Mouse (Mus musculus) hindbrain, embryonic 10.5 days (tissue): ENCODE data around the gene BC051142. TPM values are rescaled to one million over a fixed set of nuclear protein-coding genes. Genes with fewer than 3 reads are reported as not detected.
"Not testable (repeated sequence)": the region's sequence is repeated elsewhere in the genome, so short reads cannot be mapped to it uniquely, and the experiment has no call there.

ENCODE experiments used
- DNase-seq: peaks from one replicate; pipeline ENCODE4 v3.0.0-alpha.2; 2017; ENCODE audit warnings: low spot score
- H3K27ac ChIP-seq: fragments of 300-500 bp; sonication (generic); 2 replicates; pipeline ENCODE4 v1.5.1; 2016; ENCODE audit warnings: mild to moderate bottlenecking, moderate library complexity
- H3K27me3 ChIP-seq: fragments of 300-500 bp; sonication (generic); 2 replicates; pipeline ENCODE4 v1.6.1; 2016; ENCODE audit warnings: mild to moderate bottlenecking; ENCODE audit not compliant: poor library complexity, insufficient read depth, severe bottlenecking
- H3K36me3 ChIP-seq: fragments of 300-500 bp; sonication (generic); 2 replicates; pipeline ENCODE4 v1.6.1; 2016; ENCODE audit warnings: mild to moderate bottlenecking, moderate library complexity
- H3K4me1 ChIP-seq: fragments of 300-500 bp; sonication (generic); replicated peaks from 2 replicates; pipeline ENCODE4 v1.6.1; 2016; ENCODE audit warnings: mild to moderate bottlenecking
- H3K4me3 ChIP-seq: fragments of 300-500 bp; sonication (generic); 2 replicates; pipeline ENCODE4 v1.5.1; 2016; ENCODE audit warnings: mild to moderate bottlenecking, moderate library complexity
- H3K9me3 ChIP-seq: fragments of 300-500 bp; sonication (generic); 2 replicates; pipeline ENCODE4 v1.6.1; 2016; ENCODE audit warnings: mild to moderate bottlenecking, moderate library complexity
- WGBS: fragments of 180-500 bp; shearing (Covaris S2); methylation state at CpG from one replicate; pipeline ENCODE4 v1.1.7; 2016; 5-methylcytosine and 5-hydroxymethylcytosine counted together
- polyA plus RNA-seq: library from polyadenylated mRNA; unstranded; fragments of >200 nt; fragmentation: Nextera tagmentation; extraction: Ambion mirVana; gene quantifications from 2 replicates; pipeline ENCODE4 v1.2.1, GENCODE M21; 2016

The BC051142 gene
- polyA plus RNA-seq, 1 experiment from 2014 or later, result 2.0 TPM

- H3K9me3 ChIP-seq, result no peaks in the 10 kb centered on the region
- no peaks in the 10 kb centered on the region for H3K27me3 ChIP-seq
- DNase-seq, result no peak
- H3K36me3 ChIP-seq, result no peaks in the 10 kb centered on the region
- H3K27ac ChIP-seq, result no peak overlapping the region
- H3K4me3 ChIP-seq, result no peak overlapping the region
- no peaks in the 10 kb centered on the region for H3K4me1 ChIP-seq
These were observed 94.2 kb downstream of the BC051142 start for GRCm38 (mm10) chr17:34492796-34493195.

GRCm38 (mm10) chr17:34495156-34495555 is 96.5 kb downstream of the BC051142 start:
- H3K36me3 ChIP-seq, H3K9me3 ChIP-seq, H3K4me1 ChIP-seq, H3K27me3 ChIP-seq, H3K4me3 ChIP-seq, DNase-seq, H3K27ac ChIP-seq: not testable (repeated sequence)
- 87% methylated on average over 2 of the region's 2 CpGs for WGBS

- no peaks in the 10 kb centered on the region for H3K9me3 ChIP-seq
- no peaks in the 10 kb centered on the region for H3K36me3 ChIP-seq
- no peak for DNase-seq
- no peak overlapping the region for H3K27ac ChIP-seq
- 88% methylated on average over 1 of the region's 2 CpGs for WGBS
- H3K27me3 ChIP-seq, result no peaks in the 10 kb centered on the region
- no peaks in the 10 kb centered on the region for H3K4me1 ChIP-seq
- no peak overlapping the region for H3K4me3 ChIP-seq
These were observed 97.9 kb downstream of the BC051142 start for GRCm38 (mm10) chr17:34496539-34496938.

- H3K4me3 ChIP-seq, H3K27me3 ChIP-seq, DNase-seq, H3K4me1 ChIP-seq, H3K27ac ChIP-seq, H3K9me3 ChIP-seq, H3K36me3 ChIP-seq: not testable (repeated sequence)
- 94% methylated on average over 3 of the region's 3 CpGs for WGBS
These were observed 98.7 kb downstream of the BC051142 start for GRCm38 (mm10) chr17:34497319-34497718.

GRCm38 (mm10) chr17:34497726-34498125 is 99.1 kb downstream of the BC051142 start:
- not testable (repeated sequence) for H3K4me3 ChIP-seq, H3K4me1 ChIP-seq, DNase-seq, H3K27ac ChIP-seq, H3K36me3 ChIP-seq, H3K9me3 ChIP-seq, H3K27me3 ChIP-seq
- WGBS, result 86% methylated on average over 4 of the region's 4 CpGs

- no peaks in the 10 kb centered on the region for H3K9me3 ChIP-seq
- H3K4me1 ChIP-seq, result no peaks in the 10 kb centered on the region
- H3K27ac ChIP-seq, result no peak overlapping the region
- H3K36me3 ChIP-seq, result no peaks in the 10 kb centered on the region
- H3K4me3 ChIP-seq, result no peak overlapping the region
- no peaks in the 10 kb centered on the region for H3K27me3 ChIP-seq
- no peak for DNase-seq
These were observed 109.0 kb downstream of the BC051142 start for GRCm38 (mm10) chr17:34507591-34507990.

Other genes with a start within 250 kb of the BC051142 start
- gene H2-DMb1, start 245.7 kb upstream of the BC051142 start, polyA plus RNA-seq, result 0.30 and 0.98 TPM in 2 replicates
- 1.7 TPM in 2 replicates for gene Tap1, start 211.3 kb upstream of the BC051142 start, polyA plus RNA-seq
- 0.66 and 0.97 TPM in 2 replicates for gene Psmb9, start 211.1 kb upstream of the BC051142 start, polyA plus RNA-seq
- 1.2 and 1.8 TPM in 2 replicates for gene Psmb8, start 201.1 kb upstream of the BC051142 start, polyA plus RNA-seq
- 0.27 and 1.4 TPM in 2 replicates for gene Tap2, start 195.3 kb upstream of the BC051142 start, polyA plus RNA-seq
- 0.24 TPM in 1 of 2 replicates, not detected in the other for gene H2-Ob, start 159.9 kb upstream of the BC051142 start, polyA plus RNA-seq
- 4.7 and 5.3 TPM in 2 replicates for gene H2-Ab1, start 141.1 kb upstream of the BC051142 start, polyA plus RNA-seq
- gene H2-Aa, start 111.0 kb upstream of the BC051142 start, polyA plus RNA-seq, result not detected in 2 replicates
- gene H2-Eb1, start 93.0 kb upstream of the BC051142 start, polyA plus RNA-seq, result 1.0 and 1.3 TPM in 2 replicates
- not detected in 2 replicates for gene H2-Eb2, start 73.2 kb upstream of the BC051142 start, polyA plus RNA-seq
- not detected in 2 replicates for gene Btnl2, start 44.0 kb upstream of the BC051142 start, polyA plus RNA-seq
- not detected in 2 replicates for gene Btnl1, start 21.7 kb upstream of the BC051142 start, polyA plus RNA-seq
- gene Btnl4, start 78.5 kb downstream of the BC051142 start, polyA plus RNA-seq, result not detected in 2 replicates
- gene Btnl6, start 118.5 kb downstream of the BC051142 start, polyA plus RNA-seq, result not detected in 2 replicates
- gene Notch4, start 165.4 kb downstream of the BC051142 start, polyA plus RNA-seq, result 9.1 and 12.5 TPM in 2 replicates
- 8.1 and 8.4 TPM in 2 replicates for gene Gpsm3, start 191.0 kb downstream of the BC051142 start, polyA plus RNA-seq
- gene Pbx2, start 192.4 kb downstream of the BC051142 start, polyA plus RNA-seq, result 17.7 and 17.8 TPM in 2 replicates
- 2.0 and 2.7 TPM in 2 replicates for gene Ager, start 199.0 kb downstream of the BC051142 start, polyA plus RNA-seq
- 202 and 223 TPM in 2 replicates for gene Rnf5, start 204.9 kb downstream of the BC051142 start, polyA plus RNA-seq
- gene Agpat1, start 205.4 kb downstream of the BC051142 start, polyA plus RNA-seq, result 68.1 and 104 TPM in 2 replicates
- 6.0 and 6.1 TPM in 2 replicates for gene Egfl8, start 217.2 kb downstream of the BC051142 start, polyA plus RNA-seq
- gene Ppt2, start 229.7 kb downstream of the BC051142 start, polyA plus RNA-seq, result 22.7 and 28.7 TPM in 2 replicates
- 0.58 and 1.4 TPM in 2 replicates for gene Prrt1, start 230.7 kb downstream of the BC051142 start, polyA plus RNA-seq
- 19.4 and 19.6 TPM in 2 replicates for gene Fkbpl, start 245.9 kb downstream of the BC051142 start, polyA plus RNA-seq
- 111 and 118 TPM in 2 replicates for gene Atf6b, start 248.3 kb downstream of the BC051142 start, polyA plus RNA-seq